Mouse (Mus musculus): ENCODE results near the gene Cntnap5b.
"Not testable (repeated sequence)": the region's sequence is repeated elsewhere in the genome, so short reads cannot be mapped to it uniquely, and the experiment has no call there.

Cntnap5b gene

GRCm38 (mm10) chr1:99772614-99773013 is at the start of gene Cntnap5b:
Cntnap5b (plus strand) TSS chr1:99772765.
- DNase-seq (ENCODE audit: low spot score in 2 of 2), result no peak

- no peak for DNase-seq (ENCODE audit: low spot score in 2 of 2)
Observed at GRCm38 (mm10) chr1:99759996-99760395, 12.6 kb upstream of the Cntnap5b start.

- no peak for DNase-seq (ENCODE audit: low spot score in 2 of 2)
Observed at GRCm38 (mm10) chr1:99772183-99772582, 382 bp upstream of the Cntnap5b start.

- no peak for DNase-seq (ENCODE audit: low spot score in 2 of 2)
Observed at GRCm38 (mm10) chr1:99774144-99774543, 1.6 kb downstream of the Cntnap5b start.

GRCm38 (mm10) chr1:99813334-99814110 is 41.0 kb downstream of the Cntnap5b start:
- no peak for DNase-seq (ENCODE audit: low spot score in 2 of 2)

- no peak for DNase-seq (ENCODE audit: low spot score in 2 of 2)
Observed at GRCm38 (mm10) chr1:99872344-99872743, 99.8 kb downstream of the Cntnap5b start.

- no peak for DNase-seq (ENCODE audit: low spot score in 2 of 2)
Observed at GRCm38 (mm10) chr1:99907774-99908173, 135.2 kb downstream of the Cntnap5b start.

- no peak for DNase-seq (ENCODE audit: low spot score in 2 of 2)
Observed at GRCm38 (mm10) chr1:99943515-99943914, 170.9 kb downstream of the Cntnap5b start.

GRCm38 (mm10) chr1:99959428-99959987 is 186.9 kb downstream of the Cntnap5b start:
- no peak for DNase-seq (ENCODE audit: low spot score in 2 of 2)

- DNase-seq (ENCODE audit: low spot score in 2 of 2), result no peak
Observed at GRCm38 (mm10) chr1:99967300-99968089, 194.9 kb downstream of the Cntnap5b start.

- DNase-seq (ENCODE audit: low spot score in 2 of 2), result no peak
Observed at GRCm38 (mm10) chr1:99970184-99971086, 197.9 kb downstream of the Cntnap5b start.

- not testable (repeated sequence) for DNase-seq (ENCODE audit: low spot score in 2 of 2)
Observed at GRCm38 (mm10) chr1:100001226-100001625, 228.7 kb downstream of the Cntnap5b start.

GRCm38 (mm10) chr1:100006021-100006745 is 233.6 kb downstream of the Cntnap5b start:
- DNase-seq (ENCODE audit: low spot score in 2 of 2), result no peak

- no peak for DNase-seq (ENCODE audit: low spot score in 2 of 2)
Observed at GRCm38 (mm10) chr1:100041808-100042207, 269.2 kb downstream of the Cntnap5b start.

- peak; percentile 8 to 15 for DNase-seq (ENCODE audit: low spot score in 2 of 2)
Observed at GRCm38 (mm10) chr1:100079812-100080211, 307.2 kb downstream of the Cntnap5b start.

- no peak for DNase-seq (ENCODE audit: low spot score in 2 of 2)
Observed at GRCm38 (mm10) chr1:100100516-100100915, 328.0 kb downstream of the Cntnap5b start.

- DNase-seq (ENCODE audit: low spot score in 2 of 2), result no peak
Observed at GRCm38 (mm10) chr1:100101017-100101416, 328.5 kb downstream of the Cntnap5b start.

GRCm38 (mm10) chr1:100104343-100104742 is 331.8 kb downstream of the Cntnap5b start:
- DNase-seq (ENCODE audit: low spot score in 2 of 2), result no peak

GRCm38 (mm10) chr1:100122410-100122935 is 349.9 kb downstream of the Cntnap5b start:
- no peak for DNase-seq (ENCODE audit: low spot score in 2 of 2)

- DNase-seq (ENCODE audit: low spot score in 2 of 2), result no peak
Observed at GRCm38 (mm10) chr1:100163588-100164357, 391.2 kb downstream of the Cntnap5b start.

Measured in spleen, postnatal 36 days (tissue).